Mouse (Mus musculus): Measurements from ENCODE around the gene Mgat4b. TPM values are rescaled to one million over a fixed set of nuclear protein-coding genes. Genes with fewer than 3 reads are reported as not detected.
"Not testable (repeated sequence)": the region's sequence is repeated elsewhere in the genome, so short reads cannot be mapped to it uniquely, and the experiment has no call there.

Mgat4b gene
- polyA plus RNA-seq (2016; fragmentation: Nextera tagmentation; extraction: Ambion mirVana): 40.7 and 45.6 TPM in 2 replicates

DNA sequence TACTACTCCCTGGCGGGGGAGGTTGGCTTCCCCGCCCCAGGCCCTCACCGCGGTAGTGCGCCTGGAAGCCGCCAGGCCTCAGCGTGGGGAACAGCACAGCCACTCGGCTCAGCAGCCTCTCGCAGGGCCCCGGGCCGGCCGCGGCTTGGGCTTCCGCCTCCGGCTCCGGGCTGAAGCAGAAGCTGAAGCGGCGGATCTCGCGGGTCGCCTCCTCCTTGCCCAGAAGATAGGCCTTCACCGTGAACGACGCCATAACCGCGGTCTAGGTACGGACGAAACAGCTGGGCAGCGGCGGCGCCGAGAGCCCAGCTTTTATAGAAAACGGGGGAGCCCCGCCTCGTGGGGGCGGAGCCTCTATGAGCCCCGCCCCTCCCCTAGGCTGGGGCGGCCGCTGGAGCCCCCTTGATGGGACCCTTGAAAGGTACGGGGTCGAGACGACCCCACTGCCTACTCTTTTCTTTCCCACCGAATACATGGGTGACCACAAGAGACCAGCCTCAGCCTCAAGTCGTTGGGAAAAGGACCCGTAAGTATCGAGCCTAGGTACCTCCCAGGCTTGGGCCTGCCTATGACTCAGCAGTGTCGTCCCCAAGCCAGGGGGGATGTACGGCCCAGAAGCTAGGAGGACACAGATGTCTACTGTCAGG lies at the start of gene Mgat4b, which contains the start of gene Sqstm1:
Gene Mgat4b (plus strand): TSS at position 386 of the 647 bp plus-strand sequence.
Gene Sqstm1 (minus strand): TSS at position 323 of the 647 bp plus-strand sequence.
- H3K27me3 ChIP-seq: no peaks in the 10 kb centered on the region
- peak within 1 kb of the TSS; percentile 95 for H3K27ac ChIP-seq (replicated peaks)
- H3K4me1 ChIP-seq: peaks cover 8% of the 10 kb centered on the region
- peak within 1 kb of the TSS; percentile 92 for H3K4me3 ChIP-seq
- peak; percentile 87 for ATAC-seq (ENCODE audit: low FRiP score, low read depth)
- H3K9ac ChIP-seq (replicated peaks): peak within 1 kb of the TSS; percentile 87
- peak within 1 kb of the TSS; percentile 62 for H3K4me2 ChIP-seq (replicated peaks)
- H3K9me3 ChIP-seq: no peaks in the 10 kb centered on the region
- H3K36me3 ChIP-seq: peaks cover 23% of the 10 kb centered on the region
- under 1% methylated on average over 47 of the region's 48 CpGs for WGBS

DNA sequence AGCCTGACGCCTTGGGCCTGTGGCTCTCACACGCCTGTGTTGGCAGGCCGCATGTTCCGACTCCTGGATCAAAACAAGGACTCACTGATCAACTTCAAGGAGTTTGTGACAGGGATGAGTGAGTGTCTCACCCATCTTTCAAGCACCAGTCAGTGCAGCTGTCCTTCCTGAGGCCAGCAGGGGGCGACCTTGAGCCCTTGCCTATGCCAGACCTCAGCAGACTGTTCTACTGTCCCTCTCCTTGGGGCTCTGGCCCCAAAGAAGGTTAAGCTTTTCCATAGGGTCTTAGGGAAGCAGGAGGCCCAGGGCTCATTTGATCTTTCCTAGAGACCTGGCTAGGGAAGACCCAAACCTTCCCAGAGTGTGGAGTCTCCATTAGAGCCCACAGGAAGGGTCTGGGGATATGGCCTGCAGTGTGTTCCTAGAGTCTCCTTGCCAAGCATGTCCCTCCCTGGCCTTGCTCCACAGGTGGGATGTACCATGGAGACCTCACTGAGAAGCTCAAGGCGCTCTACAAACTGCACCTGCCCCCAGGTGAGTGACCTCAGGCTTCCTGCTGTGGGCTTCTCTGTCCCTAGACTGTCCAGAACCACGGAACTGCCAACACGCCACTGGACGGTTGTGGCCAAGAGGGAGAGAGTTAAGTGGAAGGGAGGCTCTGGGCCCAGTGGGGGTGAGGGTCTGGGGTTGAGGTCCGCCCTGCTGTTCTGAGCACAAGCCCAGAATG lies 48.9 kb upstream of the Mgat4b start:
- Histone ChIP-seq H3K9me3 (no peaks in the 10 kb centered on the region), H3K27me3 (no peaks in the 10 kb centered on the region), H3K36me3 (peaks cover 70% of the 10 kb centered on the region), H3K27ac (replicated peaks) (no peak overlapping the region), H3K9ac (replicated peaks) (no peak overlapping the region), H3K4me3 (no peak overlapping the region), H3K4me1 (no peaks in the 10 kb centered on the region), H3K4me2 (replicated peaks) (no peak overlapping the region)
- 71% methylated on average over 10 of the region's 10 CpGs for WGBS
- ATAC-seq (ENCODE audit: low FRiP score, low read depth): peak; percentile 41; the same call in 1 of the 2 replicates

DNA sequence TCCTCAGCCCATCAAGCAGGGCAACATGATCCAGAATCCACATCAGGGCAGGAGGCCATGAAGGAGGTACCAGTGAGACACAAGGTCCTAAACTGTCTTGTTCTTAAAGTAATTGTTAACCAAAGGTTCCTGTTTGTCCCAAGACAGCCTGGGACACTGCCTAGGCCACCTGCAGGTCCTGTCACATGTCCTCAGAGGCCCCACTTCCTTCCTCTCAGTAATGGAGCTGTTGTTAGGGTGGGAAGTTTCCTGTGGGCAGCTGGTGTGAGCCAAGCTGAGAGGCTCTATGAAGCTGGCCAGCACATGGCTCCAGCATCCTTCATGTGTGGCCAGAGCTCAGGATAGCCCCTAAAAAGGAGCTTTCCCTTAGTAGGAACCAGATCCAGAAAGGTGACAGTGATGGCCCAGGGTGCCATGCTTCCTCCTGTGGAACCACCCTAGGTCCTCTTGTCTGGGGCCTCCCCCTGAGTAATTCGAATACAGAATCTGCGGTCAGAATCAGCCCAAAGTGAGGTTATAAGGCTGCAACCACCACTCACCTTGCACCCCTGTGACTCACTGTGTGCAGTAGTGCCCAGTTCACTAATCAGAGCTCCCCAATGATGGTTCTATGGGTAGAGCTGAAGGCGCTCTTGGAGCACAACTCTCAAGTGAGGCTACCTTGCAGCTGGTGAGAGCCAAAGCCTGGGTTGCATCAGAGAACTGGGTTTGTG lies 48.2 kb upstream of the Mgat4b start:
- no peak overlapping the region for H3K27ac ChIP-seq (replicated peaks)
- H3K9ac ChIP-seq (replicated peaks): no peak overlapping the region
- no peaks in the 10 kb centered on the region for H3K4me1 ChIP-seq
- H3K36me3 ChIP-seq: peaks cover 63% of the 10 kb centered on the region
- H3K4me3 ChIP-seq: no peak overlapping the region
- no peak for ATAC-seq (ENCODE audit: low FRiP score, low read depth)
- H3K9me3 ChIP-seq: no peaks in the 10 kb centered on the region
- no peak overlapping the region for H3K4me2 ChIP-seq (replicated peaks)
- H3K27me3 ChIP-seq: no peaks in the 10 kb centered on the region
- 91% methylated on average over 3 of the region's 3 CpGs for WGBS

DNA sequence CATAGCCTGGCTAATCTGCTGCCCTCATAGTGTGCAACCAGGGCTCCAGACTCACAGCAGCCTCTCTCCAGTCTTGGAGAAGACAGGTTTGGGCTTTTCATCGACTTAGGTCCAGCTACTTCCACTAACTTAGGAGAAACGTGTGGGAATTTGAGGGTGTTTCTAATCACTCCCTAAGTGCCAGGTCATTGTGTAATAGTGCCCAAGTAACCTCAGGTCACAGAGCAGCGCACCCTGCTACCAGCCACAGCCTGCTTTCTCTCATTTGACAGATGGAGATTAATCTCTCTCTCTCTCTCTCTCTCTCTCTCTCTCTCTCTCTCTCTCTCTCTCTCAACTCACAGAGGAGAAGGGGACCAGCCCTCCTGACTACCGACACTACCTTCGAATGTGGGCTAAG lies 42.3 kb upstream of the Mgat4b start:
- no peaks in the 10 kb centered on the region for H3K27me3 ChIP-seq
- H3K36me3 ChIP-seq: peaks cover 67% of the 10 kb centered on the region
- H3K4me1 ChIP-seq: no peaks in the 10 kb centered on the region
- H3K4me3 ChIP-seq: no peak overlapping the region
- no peaks in the 10 kb centered on the region for H3K9me3 ChIP-seq
- no peak overlapping the region for H3K27ac ChIP-seq (replicated peaks)
- H3K9ac ChIP-seq (replicated peaks): no peak overlapping the region
- 89% methylated on average over 5 of the region's 5 CpGs for WGBS
- H3K4me2 ChIP-seq (replicated peaks): no peak overlapping the region
- ATAC-seq (ENCODE audit: low FRiP score, low read depth): no peak

DNA sequence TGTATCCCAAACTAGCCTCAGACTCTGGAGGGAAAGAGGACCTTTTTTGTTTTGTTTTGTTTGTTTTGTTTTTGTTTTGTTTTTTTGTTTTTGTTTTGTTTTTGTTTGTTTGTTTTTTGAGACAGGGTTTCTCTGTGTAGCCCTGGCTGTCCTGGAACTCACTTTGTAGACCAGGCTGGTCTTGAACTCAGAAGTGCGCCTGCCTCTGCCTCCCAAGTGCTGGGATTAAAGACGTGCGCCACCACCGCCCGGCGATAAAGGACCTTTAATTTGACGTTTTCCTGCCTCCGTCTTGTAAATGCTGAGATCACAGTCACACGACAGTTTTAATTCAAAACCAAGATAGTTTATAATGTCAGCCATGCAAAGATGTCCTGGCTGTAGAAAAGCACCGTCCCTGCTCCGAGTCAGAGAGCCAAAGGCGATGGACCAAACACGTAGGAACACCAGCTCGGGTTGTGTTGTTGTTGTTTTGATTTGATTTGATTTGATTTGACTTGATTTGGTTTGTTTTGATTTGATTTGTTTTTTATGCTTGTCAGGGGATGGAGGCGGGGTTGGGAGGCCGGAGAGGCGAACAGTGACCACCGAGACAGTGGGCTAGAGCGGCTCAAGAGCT lies 36.5 kb upstream of the Mgat4b start, which contains the start of gene Mrnip:
Gene Mrnip (plus strand): TSS at position 334 of the 619 bp plus-strand sequence.
- peak; percentile 42 for ATAC-seq (ENCODE audit: low FRiP score, low read depth)
- Histone ChIP-seq H3K4me3 (peak within 1 kb of the TSS; percentile 78), H3K9ac (replicated peaks) (peak within 1 kb of the TSS; percentile 78), H3K36me3 (peaks cover 44% of the 10 kb centered on the region), H3K27ac (replicated peaks) (peak within 1 kb of the TSS; percentile 76), H3K4me2 (replicated peaks) (peak within 1 kb of the TSS; percentile 84)
- H3K9me3 ChIP-seq, H3K4me1 ChIP-seq, H3K27me3 ChIP-seq: not testable (repeated sequence)
- WGBS: 4% methylated on average over 19 of the region's 19 CpGs

DNA sequence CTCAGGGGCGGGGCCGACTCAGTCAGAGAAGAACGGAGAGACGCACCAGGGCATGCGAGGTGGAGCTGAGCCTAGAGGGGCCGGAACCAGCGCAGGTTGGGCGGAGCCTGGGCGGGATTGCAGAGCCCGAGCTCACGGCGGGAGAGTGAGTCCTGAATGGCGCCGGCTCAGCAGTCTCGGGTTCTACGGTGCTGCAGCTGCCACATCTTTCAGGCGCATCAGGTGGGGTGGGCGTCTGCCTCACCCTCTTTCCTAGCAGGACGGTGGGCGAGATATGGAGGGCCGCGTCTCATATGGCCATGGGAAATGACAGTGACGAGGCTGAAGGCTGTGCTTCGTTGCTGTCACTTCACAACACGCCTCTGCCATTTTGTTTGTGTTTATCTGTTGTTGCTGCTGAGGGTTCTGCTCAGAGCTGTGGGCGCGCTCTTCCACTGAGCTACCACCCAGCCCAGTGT lies 35.9 kb upstream of the Mgat4b start:
- ATAC-seq (ENCODE audit: low FRiP score, low read depth): peak; percentile 100
- H3K27me3 ChIP-seq: no peaks in the 10 kb centered on the region
- peak overlapping the region; percentile 78 for H3K9ac ChIP-seq (replicated peaks)
- peaks cover 38% of the 10 kb centered on the region for H3K36me3 ChIP-seq
- WGBS: under 1% methylated on average over 27 of the region's 27 CpGs
- H3K4me1 ChIP-seq: peaks cover 6% of the 10 kb centered on the region
- H3K27ac ChIP-seq (replicated peaks): peak overlapping the region; percentile 76
- no peaks in the 10 kb centered on the region for H3K9me3 ChIP-seq
- peak overlapping the region; percentile 84 for H3K4me2 ChIP-seq (replicated peaks)
- peak overlapping the region; percentile 78 for H3K4me3 ChIP-seq

DNA sequence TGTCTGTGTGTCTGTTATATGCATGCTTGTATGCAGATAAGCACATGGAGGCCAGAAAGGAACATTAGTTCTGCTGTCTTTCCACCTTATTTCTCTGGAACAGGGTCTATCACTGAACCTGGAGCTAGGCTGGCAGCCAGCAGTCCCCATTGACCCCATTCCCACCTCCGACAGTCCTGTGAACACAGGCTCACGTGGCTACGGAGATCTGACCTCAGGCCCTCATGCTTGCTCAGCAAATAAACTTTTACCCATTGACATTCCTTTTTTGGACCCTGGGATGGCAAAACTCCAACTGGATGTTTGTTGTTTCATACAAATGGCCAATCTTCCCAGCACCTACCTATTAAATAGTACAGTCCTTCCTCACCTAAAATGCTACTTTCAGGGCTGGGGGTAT lies 34.3 kb upstream of the Mgat4b start:
- no peak overlapping the region for H3K9ac ChIP-seq (replicated peaks)
- WGBS: 81% methylated on average over 3 of the region's 3 CpGs
- no peak overlapping the region for H3K4me2 ChIP-seq (replicated peaks)
- peaks cover 6% of the 10 kb centered on the region for H3K4me1 ChIP-seq
- no peaks in the 10 kb centered on the region for H3K9me3 ChIP-seq
- no peak overlapping the region for H3K27ac ChIP-seq (replicated peaks)
- no peak for ATAC-seq (ENCODE audit: low FRiP score, low read depth)
- no peak overlapping the region for H3K4me3 ChIP-seq
- H3K27me3 ChIP-seq: no peaks in the 10 kb centered on the region
- H3K36me3 ChIP-seq: peaks cover 22% of the 10 kb centered on the region

DNA sequence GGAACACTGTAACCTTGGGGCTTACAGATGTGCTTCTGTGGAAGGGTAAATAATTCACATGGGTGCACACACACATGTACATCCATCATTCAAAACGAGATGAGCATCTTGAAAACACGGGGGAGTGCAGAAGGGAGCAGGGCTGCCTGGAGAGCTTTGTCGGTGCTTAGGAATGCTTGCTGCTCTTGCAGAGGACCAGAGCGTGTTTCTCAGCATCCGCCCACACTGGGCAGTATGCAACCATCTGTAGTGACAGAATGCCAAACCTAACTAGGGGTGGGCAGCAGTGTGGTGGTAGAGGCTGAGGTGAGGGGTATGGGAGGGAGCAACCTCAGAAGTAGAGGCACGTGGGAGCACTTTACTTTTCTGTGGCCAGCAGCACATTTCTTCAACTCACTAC lies 33.6 kb upstream of the Mgat4b start:
- ATAC-seq (ENCODE audit: low FRiP score, low read depth): no peak
- WGBS: 74% methylated on average over 6 of the region's 6 CpGs
- H3K4me1 ChIP-seq: peaks cover 6% of the 10 kb centered on the region
- no peaks in the 10 kb centered on the region for H3K27me3 ChIP-seq
- no peak overlapping the region for H3K4me3 ChIP-seq
- peaks cover 15% of the 10 kb centered on the region for H3K36me3 ChIP-seq
- H3K27ac ChIP-seq (replicated peaks): no peak overlapping the region
- no peak overlapping the region for H3K4me2 ChIP-seq (replicated peaks)
- H3K9me3 ChIP-seq: no peaks in the 10 kb centered on the region
- no peak overlapping the region for H3K9ac ChIP-seq (replicated peaks)

DNA sequence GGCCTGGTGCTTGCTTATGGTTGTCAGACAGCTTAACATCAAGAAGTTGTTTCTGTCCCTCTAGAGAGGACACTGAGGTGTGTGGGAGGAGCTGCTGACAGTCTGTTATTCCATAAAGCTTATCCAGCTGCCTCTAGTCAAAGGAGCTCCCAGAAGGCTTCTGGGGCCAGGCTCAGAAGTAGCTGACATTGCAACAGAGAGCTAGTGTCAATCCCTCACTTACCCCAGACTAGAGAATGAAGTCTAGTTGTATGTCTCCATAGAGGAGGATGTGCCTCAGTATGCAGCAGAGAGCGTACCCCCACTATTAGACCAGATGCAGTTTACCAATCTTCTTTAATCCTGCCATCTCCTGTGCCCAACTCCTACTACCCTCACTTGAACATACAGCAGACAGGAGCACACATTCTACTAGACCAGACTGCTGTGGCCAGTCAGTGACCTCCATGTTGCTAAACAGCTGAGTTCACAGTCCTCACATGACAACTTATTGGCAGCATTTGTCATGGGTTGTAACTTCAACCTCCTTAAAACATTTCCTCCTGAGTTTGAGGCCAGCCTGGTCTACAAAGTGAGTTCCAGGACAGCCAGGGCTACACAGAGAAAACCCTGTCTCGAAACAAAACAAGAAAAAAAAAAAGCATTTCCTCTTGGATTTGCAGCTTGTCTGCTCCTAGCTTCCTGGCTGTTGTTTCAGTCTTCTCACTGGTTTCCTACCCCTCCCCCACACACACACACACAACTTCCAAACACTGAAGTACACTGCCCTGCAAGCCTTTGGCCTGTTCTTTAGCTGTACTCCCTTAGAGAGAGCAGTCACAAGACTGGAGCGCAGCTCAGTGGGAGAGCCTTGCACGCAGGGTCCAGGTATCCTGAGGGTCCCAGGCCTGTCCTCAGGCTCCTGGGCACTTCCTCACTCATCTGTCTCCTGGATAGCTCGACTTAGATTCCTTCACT lies 31.9 kb upstream of the Mgat4b start:
- ATAC-seq (ENCODE audit: low FRiP score, low read depth): no peak
- WGBS: 85% methylated on average over 5 of the region's 5 CpGs
- Histone ChIP-seq H3K27ac (replicated peaks) (no peak overlapping the region), H3K36me3 (peaks cover 15% of the 10 kb centered on the region), H3K4me1 (peaks cover 6% of the 10 kb centered on the region), H3K9me3 (no peaks in the 10 kb centered on the region), H3K9ac (replicated peaks) (no peak overlapping the region), H3K4me3 (no peak overlapping the region), H3K4me2 (replicated peaks) (no peak overlapping the region), H3K27me3 (no peaks in the 10 kb centered on the region)

DNA sequence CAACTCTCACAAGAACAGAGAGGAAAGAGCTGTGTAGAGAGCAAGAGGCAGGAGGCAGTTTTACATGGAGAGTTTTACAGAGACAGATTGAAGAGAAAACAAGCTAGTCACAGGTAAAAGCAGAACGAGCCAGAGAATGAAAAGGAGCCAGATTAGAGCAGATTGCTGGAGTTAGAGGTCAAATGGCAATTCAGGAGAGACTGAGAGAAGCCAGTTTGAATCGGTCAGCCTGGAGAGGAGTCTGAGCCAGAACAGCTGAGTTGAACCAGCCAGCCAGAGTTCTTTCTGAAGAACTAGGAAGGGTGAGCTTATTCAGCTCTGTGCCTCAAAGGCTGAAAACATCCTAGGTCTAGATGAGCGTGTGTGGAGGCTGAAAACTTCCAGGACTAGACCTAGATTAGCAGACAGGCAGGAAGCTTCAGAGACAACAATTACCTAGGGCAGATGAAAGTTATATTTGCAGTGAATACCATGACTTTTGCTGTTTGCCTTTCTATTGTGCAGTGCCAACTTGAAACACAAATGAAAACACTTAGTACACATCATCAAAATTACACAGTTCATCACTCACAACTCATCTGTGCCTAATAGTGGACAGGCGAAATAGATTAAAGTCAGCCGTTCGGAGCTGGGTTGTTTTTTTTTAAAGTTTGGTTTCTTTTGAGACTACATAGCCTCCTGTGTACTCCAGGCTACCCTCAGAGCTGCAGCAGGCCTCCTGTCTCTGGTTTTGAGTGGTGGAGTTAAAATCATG lies 30.0 kb upstream of the Mgat4b start:
- Histone ChIP-seq H3K4me3 (no peak overlapping the region), H3K36me3 (peaks cover 25% of the 10 kb centered on the region), H3K9me3 (no peaks in the 10 kb centered on the region), H3K27me3 (no peaks in the 10 kb centered on the region), H3K4me1 (no peaks in the 10 kb centered on the region), H3K27ac (replicated peaks) (no peak overlapping the region), H3K4me2 (replicated peaks) (no peak overlapping the region), H3K9ac (replicated peaks) (no peak overlapping the region)
- ATAC-seq (ENCODE audit: low FRiP score, low read depth): no peak
- 77% methylated on average over 6 of the region's 6 CpGs for WGBS

Data from midbrain, embryonic 12.5 days (tissue).